Mouse (Mus musculus): ENCODE results near the gene Iqub. TPM values are rescaled to one million over a fixed set of nuclear protein-coding genes. Genes with fewer than 3 reads are reported as not detected.

Iqub gene
- polyA plus RNA-seq, 1 experiment from 2014 or later, result 1.6 TPM

- Histone ChIP-seq H3K9ac (replicated peaks; ENCODE audit: low read length) (no peak overlapping the region), H3K4me3 (replicated peaks; ENCODE audit: low read depth, low read length) (no peak overlapping the region), H3K9me3 (ENCODE audit: control insufficient read depth, low read length) (no peaks in the 10 kb centered on the region), H3K4me1 (ENCODE audit: control insufficient read depth, insufficient read depth, low read length) (peaks cover 17% of the 10 kb centered on the region), H3K4me2 (ENCODE audit: low read length) (peak overlapping the region; percentile 80; the same call in 1 of the 2 replicates), H3K27me3 (ENCODE audit: control insufficient read depth, insufficient read depth, low read length) (no peaks in the 10 kb centered on the region), H3K36me3 (ENCODE audit: control insufficient read depth, insufficient read depth, low read length) (peaks cover 25% of the 10 kb centered on the region), H3K27ac (replicated peaks; ENCODE audit: low read depth, low read length) (no peak overlapping the region)
- WGBS, result 93% methylated on average over 3 of the region's 3 CpGs
- DNase-seq, result no peak
- ATAC-seq (ENCODE audit: low FRiP score, low TSS enrichment), result no peak
These were observed 10.8 kb upstream of the Iqub start for GRCm38 (mm10) chr6:24525705-24526104.

GRCm38 (mm10) chr6:24516197-24516596 is 1.3 kb upstream of the Iqub start:
- Histone ChIP-seq H3K4me3 (replicated peaks; ENCODE audit: low read depth, low read length) (no peak overlapping the region), H3K27ac (replicated peaks; ENCODE audit: low read depth, low read length) (no peak overlapping the region), H3K4me1 (ENCODE audit: control insufficient read depth, insufficient read depth, low read length) (peaks cover 7% of the 10 kb centered on the region), H3K36me3 (ENCODE audit: control insufficient read depth, insufficient read depth, low read length) (peaks cover 33% of the 10 kb centered on the region), H3K9ac (replicated peaks; ENCODE audit: low read length) (no peak overlapping the region), H3K9me3 (ENCODE audit: control insufficient read depth, low read length) (no peaks in the 10 kb centered on the region), H3K4me2 (ENCODE audit: low read length) (no peak overlapping the region), H3K27me3 (ENCODE audit: control insufficient read depth, insufficient read depth, low read length) (no peaks in the 10 kb centered on the region)
- DNase-seq (peak; percentile 83), ATAC-seq (ENCODE audit: low FRiP score, low TSS enrichment) (peak; percentile 61; the same call in 1 of the 2 replicates)
- WGBS, result 48% methylated on average over 2 of the region's 2 CpGs

DNA sequence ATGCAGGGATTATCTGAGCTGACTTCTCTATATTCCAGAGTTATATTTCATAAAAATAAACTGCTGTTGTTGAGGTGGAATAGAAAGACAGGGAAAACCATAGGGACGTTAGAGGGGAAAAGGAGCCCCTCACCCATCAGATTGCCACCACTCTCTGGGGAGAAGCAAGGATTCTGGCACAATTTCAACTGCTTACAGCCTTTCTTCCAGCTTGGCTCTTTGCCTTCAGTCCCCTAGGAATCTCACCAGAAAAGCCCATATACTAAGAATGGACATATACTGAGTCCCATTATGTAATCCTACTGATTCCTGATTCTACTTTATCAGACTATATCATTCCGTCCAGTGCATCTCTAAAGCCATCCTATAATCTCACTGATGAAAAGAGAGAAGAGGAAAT is 10.7 kb downstream of the Iqub start:
- Histone ChIP-seq H3K4me3 (replicated peaks; ENCODE audit: low read depth, low read length) (no peak overlapping the region), H3K9me3 (ENCODE audit: control insufficient read depth, low read length) (no peaks in the 10 kb centered on the region), H3K36me3 (ENCODE audit: control insufficient read depth, insufficient read depth, low read length) (no peaks in the 10 kb centered on the region), H3K4me1 (ENCODE audit: control insufficient read depth, insufficient read depth, low read length) (no peaks in the 10 kb centered on the region), H3K4me2 (ENCODE audit: low read length) (no peak overlapping the region), H3K27ac (replicated peaks; ENCODE audit: low read depth, low read length) (no peak overlapping the region), H3K27me3 (ENCODE audit: control insufficient read depth, insufficient read depth, low read length) (no peaks in the 10 kb centered on the region), H3K9ac (replicated peaks; ENCODE audit: low read length) (no peak overlapping the region)
- DNase-seq, result peak; percentile 21
- ATAC-seq (ENCODE audit: low FRiP score, low TSS enrichment), result no peak
- 77% methylated on average over 2 of the region's 2 CpGs for WGBS

- Histone ChIP-seq H3K9ac (replicated peaks; ENCODE audit: low read length) (no peak overlapping the region), H3K27ac (replicated peaks; ENCODE audit: low read depth, low read length) (no peak overlapping the region), H3K27me3 (ENCODE audit: control insufficient read depth, insufficient read depth, low read length) (no peaks in the 10 kb centered on the region), H3K4me1 (ENCODE audit: control insufficient read depth, insufficient read depth, low read length) (no peaks in the 10 kb centered on the region), H3K4me3 (replicated peaks; ENCODE audit: low read depth, low read length) (no peak overlapping the region), H3K9me3 (ENCODE audit: control insufficient read depth, low read length) (no peaks in the 10 kb centered on the region), H3K36me3 (ENCODE audit: control insufficient read depth, insufficient read depth, low read length) (no peaks in the 10 kb centered on the region), H3K4me2 (ENCODE audit: low read length) (no peak overlapping the region)
- 15% methylated on average over 1 of the region's 1 CpGs for WGBS
- ATAC-seq (ENCODE audit: low FRiP score, low TSS enrichment) (no peak), DNase-seq (peak; percentile 71)
These were observed 24.5 kb downstream of the Iqub start for GRCm38 (mm10) chr6:24490341-24490740.

DNA sequence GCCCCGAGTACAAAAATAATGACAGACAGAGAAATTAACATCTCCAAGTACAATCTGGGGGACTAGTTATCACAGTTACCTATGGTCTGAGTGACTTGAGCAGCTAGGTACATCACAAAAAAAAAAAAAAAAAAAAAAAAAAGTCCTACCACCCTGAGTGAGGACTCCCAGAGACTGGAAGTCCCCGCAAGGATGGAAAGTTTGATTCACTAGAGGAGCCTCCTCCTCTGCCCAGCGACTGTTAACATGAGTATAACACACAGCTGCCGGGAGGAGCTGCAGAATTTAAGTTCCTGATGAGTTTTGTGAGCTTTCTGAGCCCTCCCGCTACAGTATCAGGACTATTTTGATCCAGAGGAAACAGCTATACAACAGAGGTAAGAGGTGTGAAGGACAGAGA is 28.3 kb downstream of the Iqub start:
- DNase-seq (no peak), ATAC-seq (ENCODE audit: low FRiP score, low TSS enrichment) (no peak)
- no peaks in the 10 kb centered on the region for H3K27me3 ChIP-seq (ENCODE audit: control insufficient read depth, insufficient read depth, low read length)
- no peaks in the 10 kb centered on the region for H3K4me1 ChIP-seq (ENCODE audit: control insufficient read depth, insufficient read depth, low read length)
- no peaks in the 10 kb centered on the region for H3K36me3 ChIP-seq (ENCODE audit: control insufficient read depth, insufficient read depth, low read length)
- H3K27ac ChIP-seq (replicated peaks; ENCODE audit: low read depth, low read length), result no peak overlapping the region
- H3K9me3 ChIP-seq (ENCODE audit: control insufficient read depth, low read length), result no peaks in the 10 kb centered on the region
- H3K9ac ChIP-seq (replicated peaks; ENCODE audit: low read length), result no peak overlapping the region
- H3K4me3 ChIP-seq (replicated peaks; ENCODE audit: low read depth, low read length), result no peak overlapping the region
- 80% methylated on average over 5 of the region's 5 CpGs for WGBS
- no peak overlapping the region for H3K4me2 ChIP-seq (ENCODE audit: low read length)

- H3K9me3 ChIP-seq (ENCODE audit: control insufficient read depth, low read length), result no peaks in the 10 kb centered on the region
- peak; percentile 40 for DNase-seq
- H3K4me2 ChIP-seq (ENCODE audit: low read length), result no peak overlapping the region
- H3K9ac ChIP-seq (replicated peaks; ENCODE audit: low read length), result no peak overlapping the region
- no peak overlapping the region for H3K4me3 ChIP-seq (replicated peaks; ENCODE audit: low read depth, low read length)
- no peaks in the 10 kb centered on the region for H3K4me1 ChIP-seq (ENCODE audit: control insufficient read depth, insufficient read depth, low read length)
- no peak for ATAC-seq (ENCODE audit: low FRiP score, low TSS enrichment)
- no peaks in the 10 kb centered on the region for H3K36me3 ChIP-seq (ENCODE audit: control insufficient read depth, insufficient read depth, low read length)
- H3K27ac ChIP-seq (replicated peaks; ENCODE audit: low read depth, low read length), result no peak overlapping the region
- H3K27me3 ChIP-seq (ENCODE audit: control insufficient read depth, insufficient read depth, low read length), result no peaks in the 10 kb centered on the region
- 10% methylated on average over 1 of the region's 1 CpGs for WGBS
These were observed 44.2 kb downstream of the Iqub start for GRCm38 (mm10) chr6:24470571-24471132.

GRCm38 (mm10) chr6:24470135-24470534 is 44.7 kb downstream of the Iqub start:
- DNase-seq (no peak), ATAC-seq (ENCODE audit: low FRiP score, low TSS enrichment) (no peak)
- Histone ChIP-seq H3K4me1 (ENCODE audit: control insufficient read depth, insufficient read depth, low read length) (no peaks in the 10 kb centered on the region), H3K4me3 (replicated peaks; ENCODE audit: low read depth, low read length) (no peak overlapping the region), H3K36me3 (ENCODE audit: control insufficient read depth, insufficient read depth, low read length) (no peaks in the 10 kb centered on the region), H3K27ac (replicated peaks; ENCODE audit: low read depth, low read length) (no peak overlapping the region), H3K4me2 (ENCODE audit: low read length) (no peak overlapping the region), H3K9me3 (ENCODE audit: control insufficient read depth, low read length) (no peaks in the 10 kb centered on the region), H3K27me3 (ENCODE audit: control insufficient read depth, insufficient read depth, low read length) (no peaks in the 10 kb centered on the region), H3K9ac (replicated peaks; ENCODE audit: low read length) (no peak overlapping the region)
- WGBS, result 52% methylated on average over 2 of the region's 2 CpGs

DNA sequence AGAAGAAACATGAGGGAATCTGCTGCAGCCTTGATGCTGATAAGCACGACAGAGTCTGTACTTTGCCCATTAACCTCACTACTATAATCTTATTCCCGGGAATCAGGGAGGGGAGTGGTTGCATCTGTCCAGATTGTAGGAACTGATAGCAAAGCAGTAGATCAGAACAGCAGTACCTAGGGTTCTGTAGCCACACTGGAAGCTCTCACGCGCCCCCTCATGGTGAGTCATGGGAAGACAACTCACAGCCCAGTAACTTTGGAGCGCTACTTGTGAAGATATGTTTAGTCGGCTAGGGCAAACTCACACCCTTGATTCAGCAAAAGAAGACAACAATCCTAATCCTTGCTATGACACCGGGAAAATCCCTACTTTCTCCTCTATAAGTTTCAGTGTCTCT is 58.8 kb downstream of the Iqub start:
- WGBS, result 50% methylated on average over 7 of the region's 7 CpGs
- no peak for ATAC-seq (ENCODE audit: low FRiP score, low TSS enrichment)
- H3K9me3 ChIP-seq (ENCODE audit: control insufficient read depth, low read length), result no peaks in the 10 kb centered on the region

GRCm38 (mm10) chr6:24451026-24451821 is 63.6 kb downstream of the Iqub start:
- H3K9ac ChIP-seq (replicated peaks; ENCODE audit: low read length), result no peak overlapping the region
- DNase-seq (no peak), ATAC-seq (ENCODE audit: low FRiP score, low TSS enrichment) (no peak)
- no peaks in the 10 kb centered on the region for H3K27me3 ChIP-seq (ENCODE audit: control insufficient read depth, insufficient read depth, low read length)
- 83% methylated on average over 22 of the region's 22 CpGs for WGBS
- no peak overlapping the region for H3K4me2 ChIP-seq (ENCODE audit: low read length)
- H3K36me3 ChIP-seq (ENCODE audit: control insufficient read depth, insufficient read depth, low read length), result no peaks in the 10 kb centered on the region
- no peak overlapping the region for H3K4me3 ChIP-seq (replicated peaks; ENCODE audit: low read depth, low read length)
- no peak overlapping the region for H3K27ac ChIP-seq (replicated peaks; ENCODE audit: low read depth, low read length)
- H3K4me1 ChIP-seq (ENCODE audit: control insufficient read depth, insufficient read depth, low read length), result no peaks in the 10 kb centered on the region
- H3K9me3 ChIP-seq (ENCODE audit: control insufficient read depth, low read length), result no peaks in the 10 kb centered on the region

More for the DNA sequence above, 58.8 kb downstream of the Iqub start:
- Histone ChIP-seq H3K4me2 (ENCODE audit: low read length) (no peak overlapping the region), H3K4me3 (replicated peaks; ENCODE audit: low read depth, low read length) (no peak overlapping the region), H3K27me3 (ENCODE audit: control insufficient read depth, insufficient read depth, low read length) (no peaks in the 10 kb centered on the region), H3K9ac (replicated peaks; ENCODE audit: low read length) (no peak overlapping the region), H3K4me1 (ENCODE audit: control insufficient read depth, insufficient read depth, low read length) (no peaks in the 10 kb centered on the region), H3K36me3 (ENCODE audit: control insufficient read depth, insufficient read depth, low read length) (no peaks in the 10 kb centered on the region), H3K27ac (replicated peaks; ENCODE audit: low read depth, low read length) (no peak overlapping the region)
- peak; percentile 14 for DNase-seq

All from midbrain, embryonic 14.5 days (tissue).